Mouse (Mus musculus) kidney, embryonic 16.5 days (tissue): ENCODE results near the gene Nlk. TPM values are rescaled to one million over a fixed set of nuclear protein-coding genes. Genes with fewer than 3 reads are reported as not detected.
A peak's percentile ranks its signal among the peaks of the same experiment; 100 is the strongest.

Experiments
- ATAC-seq: fragments of 200-750 bp; cut with Nextera tagmentation; 2 replicates; pipeline ENCODE4 v1.8.0; 2017; ENCODE audit warnings: moderate TSS enrichment; ENCODE audit not compliant: low FRiP score, low TSS enrichment
- H3K27ac ChIP-seq: fragments of 300-500 bp; sonication (generic); 2 replicates; pipeline ENCODE4 v1.5.1; 2014; ENCODE audit warnings: low read length
- H3K27me3 ChIP-seq: fragments of 300-500 bp; sonication (generic); 2 replicates; pipeline ENCODE4 v1.6.1; 2014; ENCODE audit warnings: low read length, control low read depth, mixed read lengths; ENCODE audit not compliant: insufficient read depth
- H3K36me3 ChIP-seq: fragments of 300-500 bp; sonication (generic); 2 replicates; pipeline ENCODE4 v1.6.1; 2014; ENCODE audit warnings: low read length, control low read depth, mixed read lengths; ENCODE audit not compliant: insufficient read depth
- H3K4me1 ChIP-seq: fragments of 300-500 bp; sonication (generic); 2 replicates; pipeline ENCODE4 v1.6.1; 2014; ENCODE audit warnings: low read length, control low read depth, mixed read lengths; ENCODE audit not compliant: insufficient read depth
- H3K4me2 ChIP-seq: fragments of 300-500 bp; sonication (generic); replicated peaks from 2 replicates; pipeline ENCODE4 v1.6.1; 2014; ENCODE audit warnings: low read depth, low read length
- H3K4me3 ChIP-seq: fragments of 300-500 bp; sonication (generic); 2 replicates; pipeline ENCODE4 v1.5.1; 2014; ENCODE audit warnings: mild to moderate bottlenecking, low read length
- H3K9ac ChIP-seq: fragments of 300-500 bp; sonication (generic); replicated peaks from 2 replicates; pipeline ENCODE4 v1.6.1; 2014; ENCODE audit warnings: low read length
- H3K9me3 ChIP-seq: fragments of 300-500 bp; sonication (generic); 2 replicates; pipeline ENCODE4 v1.6.1; 2016; ENCODE audit warnings: low read length, control low read depth
- WGBS: fragments of 180-500 bp; shearing (Covaris S2); extraction: QIAGEN DNeasy Blood & Tissue Kit; methylation state at CpG from one replicate; pipeline ENCODE4 v1.1.7; 2014; 5-methylcytosine and 5-hydroxymethylcytosine counted together
- polyA plus RNA-seq: library from polyadenylated mRNA; unstranded; fragments of >200 nt; fragmentation: Nextera tagmentation; extraction: Ambion mirVana; gene quantifications from 2 replicates; pipeline ENCODE4 v1.2.1, GENCODE M21; 2015

The Nlk gene
- polyA plus RNA-seq, 1 experiment from 2014 or later, result 14.3 TPM

DNA sequence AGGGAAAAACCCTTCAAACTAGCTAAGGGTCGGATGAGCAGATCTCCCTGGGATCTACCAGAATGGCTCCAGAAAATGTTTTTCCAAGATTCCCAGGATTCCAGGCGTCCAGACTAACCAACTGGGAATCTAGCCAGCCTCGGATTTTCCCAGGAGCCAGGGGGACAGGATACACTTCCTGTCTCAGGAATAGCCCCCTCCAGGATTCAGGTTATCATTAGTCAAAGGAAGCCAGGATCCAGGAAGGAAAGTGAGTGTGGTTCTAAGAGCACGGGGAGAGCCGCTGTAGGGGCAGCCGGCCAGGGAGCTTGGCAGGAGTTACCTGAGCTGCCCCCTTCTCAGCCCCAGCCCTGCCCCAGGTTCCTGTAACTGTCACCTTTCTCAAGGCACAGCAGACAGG is 166.1 kb downstream of the Nlk start:
- peaks cover 35% of the 10 kb centered on the region for H3K36me3 ChIP-seq
- WGBS, result 55% methylated on average over 6 of the region's 6 CpGs
- no peaks in the 10 kb centered on the region for H3K9me3 ChIP-seq
- peaks cover 29% of the 10 kb centered on the region for H3K4me1 ChIP-seq
- H3K4me3 ChIP-seq, result no peak overlapping the region
- H3K27ac ChIP-seq, result peak overlapping the region; percentile 80
- ATAC-seq, result no peak
- peak overlapping the region; percentile 19; the same call in 1 of the 2 replicates for H3K4me2 ChIP-seq
- no peaks in the 10 kb centered on the region for H3K27me3 ChIP-seq
- H3K9ac ChIP-seq, result 0 out of 2 replicates have a peak overlapping the region, but pooled peaks have one; percentile 29

DNA sequence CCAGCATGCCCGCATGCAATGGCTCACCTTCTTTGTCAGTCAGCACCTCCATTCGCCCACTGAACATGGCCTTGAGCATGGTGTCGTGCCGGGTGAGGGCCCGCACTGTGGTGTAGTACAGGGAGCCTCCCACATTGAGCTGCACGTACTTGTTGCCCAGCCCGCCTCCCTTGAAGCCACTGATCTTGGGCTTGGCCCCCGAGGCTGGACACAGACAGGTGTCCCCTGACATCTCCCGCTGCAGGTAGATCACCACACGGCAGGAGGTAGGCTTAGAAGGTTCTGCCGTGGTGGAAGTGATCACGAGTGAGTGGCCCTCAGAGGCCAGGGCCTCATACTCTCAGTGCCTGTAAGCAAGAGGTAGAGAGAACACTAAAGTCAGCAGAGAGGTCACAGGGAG is 167.2 kb downstream of the Nlk start:
- no peak overlapping the region for H3K4me2 ChIP-seq
- H3K9me3 ChIP-seq, result no peaks in the 10 kb centered on the region
- H3K27ac ChIP-seq, result peak overlapping the region; percentile 80; the same call in 1 of the 2 replicates
- H3K36me3 ChIP-seq, result peaks cover 46% of the 10 kb centered on the region
- H3K4me3 ChIP-seq, result no peak overlapping the region
- no peaks in the 10 kb centered on the region for H3K27me3 ChIP-seq
- WGBS, result 73% methylated on average over 12 of the region's 12 CpGs
- H3K4me1 ChIP-seq, result peaks cover 27% of the 10 kb centered on the region
- H3K9ac ChIP-seq, result no peak overlapping the region
- ATAC-seq, result no peak

GRCm38 (mm10) chr11:78528714-78529113 is 168.5 kb downstream of the Nlk start:
- peak overlapping the region; percentile 51 for H3K27ac ChIP-seq
- H3K4me2 ChIP-seq, result no peak overlapping the region
- H3K9me3 ChIP-seq, result no peaks in the 10 kb centered on the region
- H3K4me3 ChIP-seq, result no peak overlapping the region
- 33% methylated on average over 9 of the region's 9 CpGs for WGBS
- peaks cover 58% of the 10 kb centered on the region for H3K36me3 ChIP-seq
- H3K4me1 ChIP-seq, result peaks cover 22% of the 10 kb centered on the region; the same call in 1 of the 2 replicates
- H3K9ac ChIP-seq, result no peak overlapping the region
- no peaks in the 10 kb centered on the region for H3K27me3 ChIP-seq
- ATAC-seq, result peak; percentile 72; the same call in 1 of the 2 replicates

DNA sequence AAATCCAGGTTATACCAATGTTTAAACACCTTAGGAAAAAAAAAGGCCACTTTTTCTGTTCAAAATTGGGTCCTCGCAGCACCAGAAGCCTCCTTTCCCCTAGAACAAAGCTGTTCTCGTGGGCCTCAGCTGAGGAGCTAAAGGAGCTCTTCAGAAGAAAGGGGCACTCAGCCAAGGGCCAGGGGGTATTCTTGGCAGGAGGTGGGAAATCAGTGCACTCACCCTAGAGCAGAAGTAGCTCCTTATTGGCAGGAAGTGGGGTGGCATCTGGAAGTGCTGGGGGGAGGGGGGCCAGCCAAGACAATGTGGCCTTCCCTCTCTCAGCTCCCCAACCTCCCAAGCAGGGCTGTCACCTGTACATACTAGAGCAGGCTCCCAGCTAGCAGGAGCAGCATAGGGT is 172.3 kb downstream of the Nlk start:
- H3K27ac ChIP-seq, result no peak overlapping the region
- peaks cover 6% of the 10 kb centered on the region; the same call in 1 of the 2 replicates for H3K4me1 ChIP-seq
- no peak overlapping the region for H3K4me2 ChIP-seq
- H3K27me3 ChIP-seq, result no peaks in the 10 kb centered on the region
- H3K4me3 ChIP-seq, result no peak overlapping the region
- 82% methylated on average over 2 of the region's 2 CpGs for WGBS
- H3K9me3 ChIP-seq, result no peaks in the 10 kb centered on the region
- H3K9ac ChIP-seq, result no peak overlapping the region
- no peak for ATAC-seq
- H3K36me3 ChIP-seq, result peaks cover 87% of the 10 kb centered on the region

DNA sequence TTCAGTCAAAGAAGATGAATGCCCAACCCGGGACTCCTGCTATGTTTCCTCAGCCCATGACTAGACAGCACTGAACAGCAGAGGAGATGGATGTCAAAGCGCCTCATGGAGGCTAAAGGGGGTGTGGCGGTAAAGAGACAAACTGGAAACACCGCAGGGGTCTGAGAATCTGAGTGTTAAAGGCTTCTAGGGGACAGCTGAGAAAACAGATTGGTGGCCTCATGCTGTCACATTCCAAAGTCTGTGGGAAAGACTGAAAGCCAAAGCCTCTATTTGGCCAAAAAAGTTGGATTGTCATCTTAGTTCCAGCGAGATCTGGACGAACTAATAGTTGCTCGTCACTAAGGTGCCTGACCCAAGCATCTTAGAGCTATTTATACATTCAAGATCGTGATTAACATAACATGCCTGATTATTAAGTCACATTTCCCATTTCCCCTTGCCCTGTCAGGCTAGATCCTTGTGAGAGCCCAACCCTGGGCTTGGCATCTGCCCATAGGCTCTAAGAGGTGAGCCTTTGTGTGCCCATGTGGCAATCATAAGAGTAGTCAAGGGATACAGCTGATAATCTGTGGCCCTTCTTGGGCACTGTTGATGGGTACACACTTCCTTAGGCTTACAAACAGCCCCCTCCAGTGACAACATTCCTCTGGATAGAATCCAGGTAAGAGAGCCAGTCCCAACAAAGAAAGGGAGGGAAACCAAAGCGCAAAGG is 173.8 kb downstream of the Nlk start:
- Histone ChIP-seq H3K9me3 (no peaks in the 10 kb centered on the region), H3K4me1 (no peaks in the 10 kb centered on the region), H3K4me3 (no peak overlapping the region), H3K27ac (no peak overlapping the region), H3K4me2 (no peak overlapping the region), H3K36me3 (peaks cover 93% of the 10 kb centered on the region), H3K9ac (no peak overlapping the region), H3K27me3 (no peaks in the 10 kb centered on the region)
- WGBS, result 85% methylated on average over 9 of the region's 9 CpGs
- ATAC-seq, result no peak

DNA sequence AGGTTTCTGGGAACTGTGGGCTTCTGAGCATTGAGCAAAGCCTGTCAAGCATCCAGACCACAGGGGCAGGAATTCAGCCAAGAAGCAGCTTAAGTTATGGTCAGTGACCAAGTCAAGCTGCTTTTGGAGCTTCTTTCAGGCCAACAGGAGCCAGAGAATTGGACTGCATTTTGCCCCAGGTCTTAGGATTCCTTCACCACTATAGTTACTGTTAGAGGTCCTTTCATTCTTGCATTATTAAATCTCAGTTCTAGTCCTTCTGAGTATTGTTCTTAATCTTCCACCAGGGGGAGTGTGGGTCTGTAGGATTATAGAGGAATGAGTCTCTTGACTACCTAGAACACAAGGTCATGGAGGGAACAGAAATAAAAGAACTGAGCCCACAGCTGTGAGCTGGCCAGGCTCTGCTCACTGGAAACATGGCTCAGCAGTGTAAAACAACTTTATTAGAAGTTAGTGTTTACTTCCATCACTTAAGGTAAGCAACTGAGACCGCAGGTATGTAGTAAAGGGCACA is 174.6 kb downstream of the Nlk start:
- WGBS, result 90% methylated on average over 1 of the region's 1 CpGs

GRCm38 (mm10) chr11:78521880-78522279 is 175.3 kb downstream of the Nlk start:
- Histone ChIP-seq H3K4me1 (no peaks in the 10 kb centered on the region), H3K4me2 (no peak overlapping the region), H3K36me3 (peaks cover 89% of the 10 kb centered on the region), H3K9ac (no peak overlapping the region), H3K27ac (no peak overlapping the region), H3K27me3 (no peaks in the 10 kb centered on the region), H3K4me3 (no peak overlapping the region), H3K9me3 (no peaks in the 10 kb centered on the region)
- ATAC-seq, result no peak
- WGBS, result 80% methylated on average over 3 of the region's 3 CpGs

More for the DNA sequence above, 174.6 kb downstream of the Nlk start:
- H3K9ac ChIP-seq, result no peak overlapping the region
- no peaks in the 10 kb centered on the region for H3K4me1 ChIP-seq
- no peaks in the 10 kb centered on the region for H3K9me3 ChIP-seq
- peaks cover 93% of the 10 kb centered on the region for H3K36me3 ChIP-seq
- H3K27me3 ChIP-seq, result no peaks in the 10 kb centered on the region
- no peak overlapping the region for H3K4me3 ChIP-seq
- no peak for ATAC-seq
- no peak overlapping the region for H3K27ac ChIP-seq
- H3K4me2 ChIP-seq, result no peak overlapping the region

DNA sequence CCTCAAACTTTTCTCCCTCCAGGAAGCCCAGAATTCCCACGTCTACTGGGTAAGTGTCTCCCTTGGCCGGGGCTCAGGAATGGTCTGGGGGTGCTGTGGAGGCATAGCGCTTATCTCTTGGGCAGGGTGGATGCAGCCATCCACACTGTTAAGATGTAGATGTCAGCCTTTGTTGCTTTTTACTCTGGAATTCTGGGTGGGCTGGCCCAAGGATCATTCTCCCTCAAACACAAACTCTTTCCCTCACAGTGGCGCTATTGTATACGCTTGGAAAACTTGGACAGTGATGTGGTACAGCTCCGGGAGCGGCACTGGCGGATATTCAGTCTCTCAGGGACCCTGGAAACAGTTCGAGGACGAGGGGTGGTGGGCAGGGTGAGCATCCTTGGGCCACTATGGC is 178.2 kb downstream of the Nlk start:
- H3K4me3 ChIP-seq, result no peak overlapping the region
- H3K36me3 ChIP-seq, result peaks cover 87% of the 10 kb centered on the region
- no peak overlapping the region for H3K4me2 ChIP-seq
- H3K27ac ChIP-seq, result no peak overlapping the region
- WGBS, result 91% methylated on average over 10 of the region's 10 CpGs
- no peak overlapping the region for H3K9ac ChIP-seq
- ATAC-seq, result no peak
- no peaks in the 10 kb centered on the region for H3K9me3 ChIP-seq
- H3K4me1 ChIP-seq, result no peaks in the 10 kb centered on the region
- no peaks in the 10 kb centered on the region for H3K27me3 ChIP-seq
